Mouse (Mus musculus): ENCODE data around the gene Lzic. TPM values are rescaled to one million over a fixed set of nuclear protein-coding genes. Genes with fewer than 3 reads are reported as not detected.

Gene Lzic
- polyA plus RNA-seq, 1 experiment from 2014 or later: 35.9 TPM

DNA sequence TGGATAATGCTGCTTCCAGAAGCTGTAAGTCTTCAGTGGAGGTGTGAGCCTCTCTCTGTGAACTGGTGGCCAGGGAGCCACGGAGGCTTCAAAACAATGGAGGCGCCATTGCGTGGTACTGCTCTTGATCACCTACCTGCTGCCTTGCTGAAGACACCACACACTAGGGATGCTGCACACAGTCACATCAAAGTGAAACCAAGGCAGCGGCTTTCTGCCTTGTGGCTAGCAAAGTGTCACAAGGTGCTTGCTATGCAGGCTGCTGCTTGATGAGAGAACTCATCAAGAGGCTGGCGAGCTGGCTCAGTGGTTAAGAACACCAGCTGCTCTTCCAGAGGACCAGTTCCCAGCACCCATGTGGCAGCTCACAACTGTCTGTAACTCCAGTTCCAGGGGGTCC, 30.7 kb downstream of the Lzic start:
- WGBS: 90% methylated on average over 5 of the region's 5 CpGs
- ATAC-seq (ENCODE audit: insufficient read depth, low FRiP score): no peak
- H3K27ac ChIP-seq (ENCODE audit: low read length): no peak overlapping the region
- H3K4me1 ChIP-seq (ENCODE audit: control insufficient read depth, insufficient read depth, low read length): peaks cover 8% of the 10 kb centered on the region
- no peak overlapping the region for H3K4me2 ChIP-seq (ENCODE audit: low read depth, low read length)
- H3K4me3 ChIP-seq (replicated peaks; ENCODE audit: low read length): no peak overlapping the region
- H3K9me3 ChIP-seq (replicated peaks; ENCODE audit: control insufficient read depth, low read length): no peaks in the 10 kb centered on the region
- H3K9ac ChIP-seq (ENCODE audit: low read length): no peak overlapping the region
- H3K36me3 ChIP-seq (ENCODE audit: control insufficient read depth, insufficient read depth, low read length): no peaks in the 10 kb centered on the region
- no peaks in the 10 kb centered on the region for H3K27me3 ChIP-seq (ENCODE audit: control insufficient read depth, insufficient read depth, low read length)

DNA sequence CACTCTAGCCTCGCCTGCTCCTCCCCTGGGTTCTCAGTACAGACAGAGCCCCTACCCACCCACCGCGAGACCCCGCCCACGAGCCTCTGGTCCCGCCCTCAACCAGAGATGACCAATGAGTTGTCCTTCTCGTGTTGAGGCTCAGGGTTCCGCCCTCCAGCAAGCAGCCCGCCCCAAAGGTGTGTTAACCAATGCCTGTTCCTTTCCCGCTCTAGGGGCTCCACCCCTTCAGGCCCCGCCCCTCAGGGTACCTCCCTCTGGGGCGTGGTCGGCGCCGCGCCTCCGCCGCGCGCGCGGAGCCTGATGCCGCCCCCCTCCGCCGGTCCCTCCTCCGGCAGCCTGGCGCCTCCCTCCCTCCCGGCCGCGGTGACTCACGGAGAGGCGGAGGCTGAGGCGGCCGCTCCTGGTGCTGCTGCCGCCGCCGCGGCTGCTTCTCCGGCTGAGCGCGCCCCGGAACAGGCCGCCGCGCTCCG, 32.9 kb downstream of the Lzic start, which contains the start of gene Ctnnbip1:
Gene Ctnnbip1 (plus strand): TSS at position 369 of the 473 bp plus-strand sequence.
- Histone ChIP-seq H3K27me3 (ENCODE audit: control insufficient read depth, insufficient read depth, low read length) (no peaks in the 10 kb centered on the region), H3K9ac (ENCODE audit: low read length) (peak within 1 kb of the TSS; percentile 92), H3K4me1 (ENCODE audit: control insufficient read depth, insufficient read depth, low read length) (peaks cover 11% of the 10 kb centered on the region), H3K4me3 (replicated peaks; ENCODE audit: low read length) (peak within 1 kb of the TSS; percentile 85), H3K4me2 (ENCODE audit: low read depth, low read length) (peak within 1 kb of the TSS; percentile 97), H3K9me3 (replicated peaks; ENCODE audit: control insufficient read depth, low read length) (no peaks in the 10 kb centered on the region), H3K36me3 (ENCODE audit: control insufficient read depth, insufficient read depth, low read length) (no peaks in the 10 kb centered on the region), H3K27ac (ENCODE audit: low read length) (peak within 1 kb of the TSS; percentile 42)
- WGBS: under 1% methylated on average over 45 of the region's 46 CpGs
- ATAC-seq (ENCODE audit: insufficient read depth, low FRiP score): peak; percentile 100

DNA sequence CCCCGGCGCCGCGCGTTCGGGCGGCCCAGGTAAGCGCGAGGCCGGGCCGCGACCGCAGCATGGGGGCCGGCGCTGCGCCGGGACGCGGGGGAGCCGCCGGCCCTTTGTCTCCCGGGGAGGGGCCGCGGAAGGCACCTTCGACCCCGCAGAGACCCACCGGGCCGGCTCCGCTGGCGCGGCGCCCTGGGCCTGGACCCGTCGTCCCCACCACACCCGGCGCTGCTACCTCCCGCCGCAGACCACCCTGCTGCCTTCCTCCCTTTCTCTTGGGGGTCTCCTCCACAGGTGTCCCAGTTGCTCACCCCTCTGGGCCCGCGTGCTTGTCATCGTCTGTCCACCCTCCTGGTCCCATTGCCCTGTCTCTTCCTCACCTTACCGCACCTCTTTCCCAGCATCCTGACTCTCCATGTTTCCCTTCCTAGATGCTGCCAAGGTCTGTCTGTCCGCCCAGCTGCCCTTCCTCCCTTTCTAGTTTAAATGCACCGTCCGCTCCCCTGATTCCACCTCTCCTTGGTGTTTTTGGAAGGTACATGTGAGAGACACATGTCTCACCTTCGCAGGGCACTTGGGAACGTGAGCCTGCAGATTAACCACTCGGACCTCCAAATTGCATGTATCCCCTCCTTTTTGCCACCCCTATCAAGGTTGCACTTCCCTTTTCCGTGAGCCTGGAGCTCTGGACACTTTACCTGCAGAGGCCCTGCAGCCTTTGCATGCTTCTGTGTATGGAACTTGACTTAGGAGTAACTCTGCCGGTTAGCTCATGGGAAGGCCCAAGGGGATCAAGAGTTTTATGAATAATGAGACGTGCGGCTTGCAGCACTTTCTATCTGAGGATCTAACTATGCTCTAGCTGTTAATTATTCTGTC, 33.6 kb downstream of the Lzic start:
- ATAC-seq (ENCODE audit: insufficient read depth, low FRiP score): no peak
- H3K27ac ChIP-seq (ENCODE audit: low read length): peak overlapping the region; percentile 40; the same call in 1 of the 2 replicates
- H3K4me2 ChIP-seq (ENCODE audit: low read depth, low read length): peak overlapping the region; percentile 97
- peak overlapping the region; percentile 92 for H3K9ac ChIP-seq (ENCODE audit: low read length)
- H3K36me3 ChIP-seq (ENCODE audit: control insufficient read depth, insufficient read depth, low read length): no peaks in the 10 kb centered on the region
- WGBS: 4% methylated on average over 44 of the region's 52 CpGs
- H3K27me3 ChIP-seq (ENCODE audit: control insufficient read depth, insufficient read depth, low read length): no peaks in the 10 kb centered on the region
- H3K4me1 ChIP-seq (ENCODE audit: control insufficient read depth, insufficient read depth, low read length): peaks cover 11% of the 10 kb centered on the region
- peak overlapping the region; percentile 85 for H3K4me3 ChIP-seq (replicated peaks; ENCODE audit: low read length)
- H3K9me3 ChIP-seq (replicated peaks; ENCODE audit: control insufficient read depth, low read length): no peaks in the 10 kb centered on the region

DNA sequence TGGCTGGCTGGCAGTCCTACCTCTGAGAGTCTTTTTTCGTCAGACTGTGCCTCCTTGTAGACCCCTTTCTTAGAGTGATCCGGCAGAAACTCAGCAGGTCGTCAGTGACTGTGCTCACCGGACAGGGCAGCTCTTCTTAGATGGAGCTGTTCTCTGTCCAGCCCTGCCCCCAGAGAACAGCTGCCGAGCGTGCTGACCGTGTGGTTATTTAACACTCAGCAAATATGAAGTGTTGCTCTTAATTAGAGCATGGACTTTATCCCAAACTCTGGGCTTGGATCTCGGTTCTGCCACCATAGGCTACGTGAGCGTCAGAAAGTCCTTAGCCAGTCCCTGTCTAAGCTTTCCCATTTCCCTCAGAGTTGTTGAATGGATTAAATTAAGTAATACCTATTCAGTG, 36.2 kb downstream of the Lzic start:
- no peak overlapping the region for H3K27ac ChIP-seq (ENCODE audit: low read length)
- no peak for ATAC-seq (ENCODE audit: insufficient read depth, low FRiP score)
- no peaks in the 10 kb centered on the region for H3K27me3 ChIP-seq (ENCODE audit: control insufficient read depth, insufficient read depth, low read length)
- no peak overlapping the region for H3K4me3 ChIP-seq (replicated peaks; ENCODE audit: low read length)
- H3K9me3 ChIP-seq (replicated peaks; ENCODE audit: control insufficient read depth, low read length): no peaks in the 10 kb centered on the region
- no peak overlapping the region for H3K9ac ChIP-seq (ENCODE audit: low read length)
- WGBS: 64% methylated on average over 10 of the region's 10 CpGs
- peaks cover 21% of the 10 kb centered on the region for H3K4me1 ChIP-seq (ENCODE audit: control insufficient read depth, insufficient read depth, low read length)
- no peaks in the 10 kb centered on the region for H3K36me3 ChIP-seq (ENCODE audit: control insufficient read depth, insufficient read depth, low read length)
- no peak overlapping the region for H3K4me2 ChIP-seq (ENCODE audit: low read depth, low read length)

DNA sequence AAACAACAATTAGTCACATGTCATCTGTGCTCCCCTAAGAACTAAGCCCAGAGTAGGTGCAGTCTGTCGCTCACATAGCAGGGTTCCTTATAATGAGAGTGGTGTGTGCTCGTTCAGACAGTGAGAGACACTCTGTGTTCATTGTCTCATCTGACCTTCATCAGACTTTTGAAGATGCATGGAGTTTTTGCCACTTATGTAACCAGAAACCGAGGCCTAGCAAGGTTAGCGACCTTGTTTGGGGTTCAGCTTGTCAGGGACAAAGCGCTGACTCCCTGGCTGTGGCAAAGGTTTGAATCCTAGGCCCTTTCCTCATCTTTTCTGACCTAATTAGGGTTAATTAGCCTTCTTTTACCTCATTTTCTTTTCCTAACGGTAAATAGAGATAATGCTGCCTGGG, 38.9 kb downstream of the Lzic start:
- no peak for ATAC-seq (ENCODE audit: insufficient read depth, low FRiP score)
- WGBS: 90% methylated on average over 6 of the region's 6 CpGs
- no peak overlapping the region for H3K4me2 ChIP-seq (ENCODE audit: low read depth, low read length)
- peaks cover 35% of the 10 kb centered on the region for H3K4me1 ChIP-seq (ENCODE audit: control insufficient read depth, insufficient read depth, low read length)
- no peaks in the 10 kb centered on the region for H3K27me3 ChIP-seq (ENCODE audit: control insufficient read depth, insufficient read depth, low read length)
- H3K9me3 ChIP-seq (replicated peaks; ENCODE audit: control insufficient read depth, low read length): no peaks in the 10 kb centered on the region
- no peaks in the 10 kb centered on the region for H3K36me3 ChIP-seq (ENCODE audit: control insufficient read depth, insufficient read depth, low read length)
- no peak overlapping the region for H3K4me3 ChIP-seq (replicated peaks; ENCODE audit: low read length)
- H3K27ac ChIP-seq (ENCODE audit: low read length): no peak overlapping the region
- no peak overlapping the region for H3K9ac ChIP-seq (ENCODE audit: low read length)

DNA sequence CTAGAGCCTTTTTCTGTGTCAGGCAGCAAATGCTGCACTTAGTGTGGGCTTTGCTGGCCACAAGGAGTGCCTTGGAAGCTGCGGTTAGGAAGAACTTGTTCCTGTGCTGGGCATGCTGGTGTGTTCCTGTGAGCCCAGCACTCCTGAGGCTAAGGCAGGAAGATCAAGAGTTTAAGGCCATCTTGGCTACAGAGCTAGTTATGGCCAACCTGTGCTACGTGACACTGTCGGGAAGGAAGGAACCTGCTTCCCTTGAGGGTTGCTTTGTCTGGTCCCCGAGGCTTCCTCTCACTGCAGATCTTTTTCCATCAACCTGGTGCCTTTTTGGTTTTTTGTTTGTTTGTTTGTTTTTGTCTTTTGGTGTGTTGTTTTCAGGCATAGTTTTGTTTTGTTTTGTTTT, 40.1 kb downstream of the Lzic start:
- Histone ChIP-seq H3K27ac (ENCODE audit: low read length) (peak overlapping the region; percentile 43; the same call in 1 of the 2 replicates), H3K9ac (ENCODE audit: low read length) (no peak overlapping the region), H3K4me2 (ENCODE audit: low read depth, low read length) (no peak overlapping the region), H3K27me3 (ENCODE audit: control insufficient read depth, insufficient read depth, low read length) (no peaks in the 10 kb centered on the region), H3K4me3 (replicated peaks; ENCODE audit: low read length) (no peak overlapping the region), H3K9me3 (replicated peaks; ENCODE audit: control insufficient read depth, low read length) (no peaks in the 10 kb centered on the region), H3K36me3 (ENCODE audit: control insufficient read depth, insufficient read depth, low read length) (no peaks in the 10 kb centered on the region), H3K4me1 (ENCODE audit: control insufficient read depth, insufficient read depth, low read length) (peaks cover 31% of the 10 kb centered on the region; the same call in 1 of the 2 replicates)
- 83% methylated on average over 4 of the region's 4 CpGs for WGBS
- no peak for ATAC-seq (ENCODE audit: insufficient read depth, low FRiP score)

DNA sequence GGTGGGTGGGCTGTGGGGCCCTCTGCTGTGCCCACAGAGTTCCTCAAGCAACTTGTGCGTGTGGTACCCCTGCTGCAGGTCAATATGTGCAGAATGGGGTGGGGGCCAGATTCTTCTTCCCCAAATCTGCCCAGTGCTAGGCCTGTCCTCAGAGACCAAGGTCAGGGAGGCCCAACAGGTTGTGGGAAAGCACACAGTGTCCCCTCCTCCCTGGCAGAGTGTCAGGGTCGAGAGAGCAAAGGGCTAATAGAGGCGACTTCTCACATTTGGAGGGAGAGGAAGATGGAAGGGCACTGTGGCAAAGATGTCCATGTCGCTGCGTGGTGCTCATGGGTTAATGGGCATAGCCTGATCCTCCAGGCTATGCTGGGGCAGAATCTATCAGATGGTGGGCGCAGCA, 40.8 kb downstream of the Lzic start:
- H3K9me3 ChIP-seq (replicated peaks; ENCODE audit: control insufficient read depth, low read length): no peaks in the 10 kb centered on the region
- H3K4me2 ChIP-seq (ENCODE audit: low read depth, low read length): no peak overlapping the region
- no peak overlapping the region for H3K9ac ChIP-seq (ENCODE audit: low read length)
- WGBS: 69% methylated on average over 6 of the region's 6 CpGs
- peaks cover 31% of the 10 kb centered on the region; the same call in 1 of the 2 replicates for H3K4me1 ChIP-seq (ENCODE audit: control insufficient read depth, insufficient read depth, low read length)
- no peaks in the 10 kb centered on the region for H3K36me3 ChIP-seq (ENCODE audit: control insufficient read depth, insufficient read depth, low read length)
- no peak for ATAC-seq (ENCODE audit: insufficient read depth, low FRiP score)
- H3K4me3 ChIP-seq (replicated peaks; ENCODE audit: low read length): no peak overlapping the region
- H3K27me3 ChIP-seq (ENCODE audit: control insufficient read depth, insufficient read depth, low read length): no peaks in the 10 kb centered on the region
- H3K27ac ChIP-seq (ENCODE audit: low read length): peak overlapping the region; percentile 43

DNA sequence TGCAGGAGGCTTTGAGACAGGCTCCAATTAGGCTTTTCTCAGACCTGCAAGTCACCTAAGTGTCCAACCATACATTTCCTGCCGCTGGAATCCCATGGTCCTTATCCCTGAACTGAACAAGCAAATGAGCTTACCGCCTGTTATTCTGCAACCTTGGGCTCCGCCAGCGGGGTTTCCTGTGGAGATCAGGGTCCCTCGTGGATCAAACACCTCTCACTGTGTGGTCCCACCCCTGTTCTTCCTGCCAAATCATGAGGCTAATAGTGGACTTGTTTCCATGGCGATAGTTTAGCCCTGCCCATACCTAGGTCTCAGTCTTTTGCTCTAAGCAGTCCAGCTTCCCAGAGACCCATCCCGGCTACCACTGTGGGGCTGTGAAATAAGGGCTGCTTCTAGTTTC, 41.3 kb downstream of the Lzic start:
- peak; percentile 22; the same call in 1 of the 2 replicates for ATAC-seq (ENCODE audit: insufficient read depth, low FRiP score)
- Histone ChIP-seq H3K36me3 (ENCODE audit: control insufficient read depth, insufficient read depth, low read length) (no peaks in the 10 kb centered on the region), H3K27ac (ENCODE audit: low read length) (peak overlapping the region; percentile 43; the same call in 1 of the 2 replicates), H3K27me3 (ENCODE audit: control insufficient read depth, insufficient read depth, low read length) (no peaks in the 10 kb centered on the region), H3K9ac (ENCODE audit: low read length) (no peak overlapping the region), H3K4me2 (ENCODE audit: low read depth, low read length) (no peak overlapping the region), H3K4me3 (replicated peaks; ENCODE audit: low read length) (no peak overlapping the region), H3K9me3 (replicated peaks; ENCODE audit: control insufficient read depth, low read length) (no peaks in the 10 kb centered on the region), H3K4me1 (ENCODE audit: control insufficient read depth, insufficient read depth, low read length) (peaks cover 31% of the 10 kb centered on the region; the same call in 1 of the 2 replicates)
- 35% methylated on average over 7 of the region's 7 CpGs for WGBS

DNA sequence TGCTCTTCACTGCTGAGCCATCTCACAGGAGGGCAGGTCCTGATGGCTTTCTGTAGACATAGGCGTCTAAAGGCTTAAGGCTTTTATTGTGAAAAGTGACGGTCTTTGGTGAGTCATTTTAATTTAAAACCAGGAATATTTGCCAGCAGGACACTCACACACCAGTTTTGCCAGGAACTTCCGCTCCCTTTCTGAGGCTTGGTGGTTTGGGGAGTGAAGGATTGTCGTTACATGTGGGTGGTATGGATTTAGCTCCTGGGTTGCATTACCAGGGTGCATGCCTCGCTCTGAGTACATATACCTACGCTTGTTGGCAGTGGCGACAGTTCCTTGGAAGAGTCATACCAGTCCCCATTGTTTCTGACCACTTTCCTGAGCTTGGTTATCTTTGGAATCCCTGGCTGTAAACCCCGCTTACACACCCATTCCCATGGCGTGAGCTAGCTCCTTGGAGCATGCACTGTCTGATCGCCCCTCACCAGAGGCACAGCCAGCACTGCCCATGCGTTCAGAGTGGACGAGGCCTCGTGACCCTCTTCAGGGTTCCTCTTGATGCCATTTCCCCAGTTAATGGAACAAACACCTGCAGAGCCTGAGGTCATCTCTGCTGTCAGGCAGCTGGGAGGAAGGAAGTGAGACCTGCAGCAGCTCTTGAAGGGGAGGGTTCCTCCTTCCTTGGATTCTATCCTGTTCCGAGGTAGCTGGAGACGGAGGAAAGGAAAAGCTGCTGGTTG, 42.8 kb downstream of the Lzic start:
- 0 out of 2 replicates have a peak, but pooled peaks have one; percentile 19 for ATAC-seq (ENCODE audit: insufficient read depth, low FRiP score)
- WGBS: 63% methylated on average over 15 of the region's 15 CpGs
- peak overlapping the region; percentile 73 for H3K27ac ChIP-seq (ENCODE audit: low read length)

More for the DNA sequence above, 42.8 kb downstream of the Lzic start:
- H3K4me1 ChIP-seq (ENCODE audit: control insufficient read depth, insufficient read depth, low read length): peaks cover 28% of the 10 kb centered on the region; the same call in 1 of the 2 replicates
- no peak overlapping the region for H3K4me3 ChIP-seq (replicated peaks; ENCODE audit: low read length)
- H3K27me3 ChIP-seq (ENCODE audit: control insufficient read depth, insufficient read depth, low read length): no peaks in the 10 kb centered on the region
- H3K4me2 ChIP-seq (ENCODE audit: low read depth, low read length): no peak overlapping the region
- no peak overlapping the region for H3K9ac ChIP-seq (ENCODE audit: low read length)
- H3K9me3 ChIP-seq (replicated peaks; ENCODE audit: control insufficient read depth, low read length): no peaks in the 10 kb centered on the region
- H3K36me3 ChIP-seq (ENCODE audit: control insufficient read depth, insufficient read depth, low read length): no peaks in the 10 kb centered on the region
